Mouse (Mus musculus) left cerebral cortex, postnatal 25 days (tissue): ENCODE measurements around the gene Speer4c. TPM values are rescaled to one million over a fixed set of nuclear protein-coding genes. Genes with fewer than 3 reads are reported as not detected.

Source experiments
- total RNA-seq, 2 experiments: library from RNA; stranded (reverse); gene quantifications; 2 replicates each; pipeline ENCODE4 v1.2.3; 2021

Gene Speer4c
- total RNA-seq, 2 experiments from 2014 or later = not detected

Other genes with a start within 250 kb of the Speer4c start
- gene Gm21149, start 237.7 kb downstream of the Speer4c start, total RNA-seq = not detected
- not detected for gene Gm21190, start 185.0 kb downstream of the Speer4c start, total RNA-seq
- not detected for gene Gm21083, start 136.9 kb downstream of the Speer4c start, total RNA-seq
- gene Speer4d, start 95.2 kb downstream of the Speer4c start, total RNA-seq = not detected
- not detected for gene 4930572O03Rik, start 57.2 kb downstream of the Speer4c start, total RNA-seq
- gene Cacna2d1, start 220.4 kb upstream of the Speer4c start, total RNA-seq = 100 to 1,000 TPM; 203 to 205 TPM